Mouse (Mus musculus): ENCODE data around the gene Cpeb3.

GRCm38 (mm10) chr19:37018411-37018810, 190.0 kb downstream of the Cpeb3 start:
- TF ChIP-seq HCFC1 (IDR thresholded peaks at IDR 0.05; ENCODE audit: borderline replicate concordance, insufficient read depth, low read length) (no peak), ZC3H11A (IDR thresholded peaks at IDR 0.05; ENCODE audit: borderline replicate concordance, low read depth, low read length) (no peak), MAFK (IDR thresholded peaks at IDR 0.05; ENCODE audit: insufficient read depth, low read depth, low read length) (no peak), CHD2 (IDR thresholded peaks at IDR 0.05; ENCODE audit: low read depth, low read length) (no peak)

All from ES-E14 (cell line).